Mouse (Mus musculus) limb, embryonic 14.5 days (tissue): Measurements from ENCODE around the gene Arl4c. TPM values are rescaled to one million over a fixed set of nuclear protein-coding genes. Genes with fewer than 3 reads are reported as not detected.

Experiments
- ATAC-seq: fragments of 200-750 bp; cut with Nextera tagmentation; 2 replicates; pipeline ENCODE4 v1.8.0; 2017; ENCODE audit warnings: low read depth, moderate number of reproducible peaks, moderate TSS enrichment; ENCODE audit not compliant: low FRiP score
- DNase-seq: peaks from one replicate; pipeline ENCODE4 v3.0.0-alpha.2; 2015; ENCODE audit warnings: low spot score
- H3K27ac ChIP-seq: fragments of 300-500 bp; sonication (generic); replicated peaks from 2 replicates; pipeline ENCODE4 v1.5.1; 2014; ENCODE audit warnings: low read depth, mild to moderate bottlenecking, low read length, moderate library complexity, mixed read lengths
- H3K27me3 ChIP-seq: fragments of 300-500 bp; sonication (generic); 2 replicates; pipeline ENCODE4 v1.6.1; 2014; ENCODE audit warnings: low read length, mixed read lengths; ENCODE audit not compliant: control insufficient read depth, insufficient read depth
- H3K36me3 ChIP-seq: fragments of 300-500 bp; sonication (generic); 2 replicates; pipeline ENCODE4 v1.6.1; 2014; ENCODE audit warnings: mild to moderate bottlenecking, low read length, moderate library complexity, mixed read lengths; ENCODE audit not compliant: control insufficient read depth, insufficient read depth
- H3K4me1 ChIP-seq: fragments of 300-500 bp; sonication (generic); 2 replicates; pipeline ENCODE4 v1.6.1; 2014; ENCODE audit warnings: antibody characterized with exemption, low read length, mixed read lengths; ENCODE audit not compliant: control insufficient read depth, insufficient read depth
- H3K4me2 ChIP-seq: fragments of 300-500 bp; sonication (generic); replicated peaks from 2 replicates; pipeline ENCODE4 v1.6.1; 2014; ENCODE audit warnings: low read depth, mild to moderate bottlenecking, low read length, moderate library complexity; ENCODE audit not compliant: severe bottlenecking
- H3K4me3 ChIP-seq: fragments of 300-500 bp; sonication (generic); replicated peaks from 2 replicates; pipeline ENCODE4 v1.5.1; 2014; ENCODE audit warnings: low read length
- H3K9ac ChIP-seq: fragments of 300-500 bp; sonication (generic); 2 replicates; pipeline ENCODE4 v1.6.1; 2014; ENCODE audit warnings: mild to moderate bottlenecking, low read depth, low read length, moderate library complexity; ENCODE audit not compliant: severe bottlenecking
- H3K9me3 ChIP-seq: fragments of 300-500 bp; sonication (generic); 2 replicates; pipeline ENCODE4 v1.6.1; 2016; ENCODE audit warnings: low read length; ENCODE audit not compliant: control insufficient read depth
- POLR2A ChIP-seq: fragments of 200-500 bp; IDR thresholded peaks from 2 replicates; pipeline ENCODE4 v1.8.0; 2012; ENCODE audit warnings: inconsistent platforms, mild to moderate bottlenecking, moderate library complexity, borderline replicate concordance; ENCODE audit not compliant: insufficient read depth, insufficient read length; ENCODE audit errors: extremely low read depth
- WGBS: fragments of 180-500 bp; shearing (Covaris S2); extraction: QIAGEN DNeasy Blood & Tissue Kit; methylation state at CpG from one replicate; pipeline ENCODE4 v1.1.7; 2014; 5-methylcytosine and 5-hydroxymethylcytosine counted together
- polyA plus RNA-seq, 2 experiments: library from polyadenylated mRNA; depleted of rRNA in 1 of 2; stranded (reverse) in 1 of 2; unstranded in 1 of 2; fragments of >200 nt; fragmentation: Nextera tagmentation in 1 of 2; extraction: Ambion mirVana in 1 of 2; gene quantifications; 2 replicates each; pipeline versions ENCODE4 v1.2.1 to v1.2.3; 2012 to 2014

Gene Arl4c
- polyA plus RNA-seq, 2 experiments = 5.5 to 11.2 TPM

DNA sequence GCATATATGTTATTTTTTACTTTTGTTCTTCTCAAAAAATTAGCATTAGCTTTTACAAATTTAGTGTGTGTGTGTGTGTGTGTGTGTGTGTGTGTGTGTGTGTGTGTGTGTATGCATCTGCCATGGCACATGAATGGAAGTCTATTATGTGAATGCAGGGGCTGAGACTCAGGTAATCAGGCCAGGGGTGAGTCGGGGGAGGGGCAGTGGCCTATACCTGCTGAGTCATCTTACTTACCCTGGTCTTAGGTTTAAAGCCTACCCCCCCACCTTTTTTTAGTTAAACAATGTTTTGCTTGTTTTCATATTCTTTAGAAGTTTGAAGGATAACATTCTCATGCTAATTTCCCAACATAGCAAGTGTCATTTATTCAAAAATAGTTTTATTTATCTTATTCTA is 25.3 kb upstream of the Arl4c start:
- WGBS = 95% methylated on average over 1 of the region's 1 CpGs
- no peaks in the 10 kb centered on the region for H3K9me3 ChIP-seq
- no peak overlapping the region for H3K27ac ChIP-seq
- H3K9ac ChIP-seq = no peak overlapping the region
- ATAC-seq (no peak), DNase-seq (no peak)
- no peaks in the 10 kb centered on the region for H3K36me3 ChIP-seq
- H3K4me2 ChIP-seq = no peak overlapping the region
- H3K4me3 ChIP-seq = no peak overlapping the region
- H3K27me3 ChIP-seq = no peaks in the 10 kb centered on the region
- H3K4me1 ChIP-seq = no peaks in the 10 kb centered on the region
- TF ChIP-seq POLR2A = no peak

GRCm38 (mm10) chr1:88725716-88726115 is 23.7 kb upstream of the Arl4c start:
- no peak overlapping the region for H3K27ac ChIP-seq
- DNase-seq (no peak), ATAC-seq (no peak)
- H3K27me3 ChIP-seq = no peaks in the 10 kb centered on the region
- WGBS = 89% methylated on average over 1 of the region's 1 CpGs
- no peak for TF ChIP-seq POLR2A
- H3K9ac ChIP-seq = no peak overlapping the region
- no peaks in the 10 kb centered on the region for H3K36me3 ChIP-seq
- no peaks in the 10 kb centered on the region for H3K9me3 ChIP-seq
- H3K4me2 ChIP-seq = no peak overlapping the region
- no peak overlapping the region for H3K4me3 ChIP-seq
- no peaks in the 10 kb centered on the region for H3K4me1 ChIP-seq

- Histone ChIP-seq H3K4me1 (no peaks in the 10 kb centered on the region), H3K36me3 (no peaks in the 10 kb centered on the region), H3K9ac (no peak overlapping the region), H3K27me3 (no peaks in the 10 kb centered on the region), H3K4me3 (no peak overlapping the region), H3K4me2 (no peak overlapping the region), H3K9me3 (no peaks in the 10 kb centered on the region), H3K27ac (no peak overlapping the region)
- no peak for DNase-seq
- no peak for ATAC-seq
- no peak for TF ChIP-seq POLR2A
- WGBS = 56% methylated on average over 11 of the region's 11 CpGs
These were observed 18.7 kb upstream of the Arl4c start for GRCm38 (mm10) chr1:88720626-88721229.

- DNase-seq (no peak), ATAC-seq (no peak)
- Histone ChIP-seq H3K36me3 (no peaks in the 10 kb centered on the region), H3K9me3 (no peaks in the 10 kb centered on the region), H3K4me1 (no peaks in the 10 kb centered on the region), H3K9ac (no peak overlapping the region), H3K27me3 (no peaks in the 10 kb centered on the region), H3K27ac (no peak overlapping the region), H3K4me3 (no peak overlapping the region), H3K4me2 (no peak overlapping the region)
- 75% methylated on average over 3 of the region's 3 CpGs for WGBS
- TF ChIP-seq POLR2A = no peak
These were observed 16.5 kb upstream of the Arl4c start for GRCm38 (mm10) chr1:88718563-88718962.

GRCm38 (mm10) chr1:88717736-88718135 is 15.7 kb upstream of the Arl4c start:
- H3K27me3 ChIP-seq = no peaks in the 10 kb centered on the region
- TF ChIP-seq POLR2A = no peak
- H3K9me3 ChIP-seq = no peaks in the 10 kb centered on the region
- DNase-seq (no peak), ATAC-seq (no peak)
- no peak overlapping the region for H3K9ac ChIP-seq
- H3K4me3 ChIP-seq = no peak overlapping the region
- H3K27ac ChIP-seq = no peak overlapping the region
- 79% methylated on average over 13 of the region's 13 CpGs for WGBS
- H3K36me3 ChIP-seq = no peaks in the 10 kb centered on the region
- no peaks in the 10 kb centered on the region for H3K4me1 ChIP-seq
- no peak overlapping the region for H3K4me2 ChIP-seq

GRCm38 (mm10) chr1:88712011-88712410 is 10.0 kb upstream of the Arl4c start:
- ATAC-seq (no peak), DNase-seq (no peak)
- TF ChIP-seq POLR2A = no peak
- Histone ChIP-seq H3K4me2 (no peak overlapping the region), H3K4me1 (no peaks in the 10 kb centered on the region), H3K27ac (no peak overlapping the region), H3K36me3 (no peaks in the 10 kb centered on the region), H3K4me3 (no peak overlapping the region), H3K27me3 (no peaks in the 10 kb centered on the region), H3K9ac (no peak overlapping the region), H3K9me3 (no peaks in the 10 kb centered on the region)
- WGBS = 85% methylated on average over 6 of the region's 6 CpGs
